Mouse (Mus musculus) heart, adult 2 months (tissue): ENCODE results near the gene Nit2. TPM values are rescaled to one million over a fixed set of nuclear protein-coding genes. Genes with fewer than 3 reads are reported as not detected.

ENCODE experiments used
- DNase-seq, 2 experiments: peaks; one replicate each; pipeline ENCODE4 v3.0.0; 2021
- H3K27ac ChIP-seq: fragments of 200-600 bp; 2 replicates; pipeline ENCODE4 v1.8.1; 2022
- H3K27me3 ChIP-seq: fragments of 200-500 bp; 2 replicates; pipeline ENCODE4 v1.6.1; 2012; ENCODE audit warnings: mild to moderate bottlenecking, low read length, inconsistent platforms, mixed read lengths; ENCODE audit not compliant: control insufficient read depth, insufficient read depth
- H3K36me3 ChIP-seq: fragments of 200-500 bp; 2 replicates; pipeline ENCODE4 v1.6.1; 2012; ENCODE audit warnings: low read length, inconsistent platforms; ENCODE audit not compliant: control insufficient read depth, insufficient read depth
- H3K4me1 ChIP-seq: fragments of 200-500 bp; 2 replicates; pipeline ENCODE4 v1.6.1; 2011; ENCODE audit warnings: low read length; ENCODE audit not compliant: control insufficient read depth, insufficient read depth
- H3K4me3 ChIP-seq: fragments of 200-600 bp; 2 replicates; pipeline ENCODE4 v1.8.1; 2022
- H3K79me2 ChIP-seq: fragments of 200-500 bp; replicated peaks from 2 replicates; pipeline ENCODE4 v1.6.1; 2012; ENCODE audit warnings: mild to moderate bottlenecking, inconsistent platforms, low read length, moderate library complexity, mixed read lengths; ENCODE audit not compliant: control insufficient read depth, insufficient read depth
- H3K9ac ChIP-seq: fragments of 200-500 bp; 2 replicates; pipeline ENCODE4 v1.6.1; 2012; ENCODE audit warnings: low read depth, mild to moderate bottlenecking, control low read depth, inconsistent platforms, low read length, mixed read lengths
- CTCF ChIP-seq: fragments of 200-600 bp; IDR thresholded peaks from 2 replicates; pipeline ENCODE4 v1.8.1; 2022; ENCODE audit warnings: antibody characterized with exemption, mild to moderate bottlenecking, moderate library complexity
- EP300 ChIP-seq: fragments of 200-500 bp; IDR thresholded peaks from 2 replicates; pipeline ENCODE4 v1.6.1; 2011; ENCODE audit warnings: low read depth, low read length, control low read depth; ENCODE audit not compliant: insufficient read depth
- POLR2A ChIP-seq: fragments of 200-500 bp; IDR thresholded peaks from 2 replicates; pipeline ENCODE4 v1.6.1; 2011; ENCODE audit warnings: mild to moderate bottlenecking, low read depth, low read length, control low read depth; ENCODE audit not compliant: insufficient read depth
- WGBS: fragments of 180-500 bp; shearing (Covaris S2); methylation state at CpG from one replicate; pipeline ENCODE4 v1.1.7; 2018; 5-methylcytosine and 5-hydroxymethylcytosine counted together
- intact Hi-C: fragments of 180-260 bp; cut with DNase I; formaldehyde crosslinking; loops from one replicate; pipeline ENCODE4 v1.15.1; 2025
- polyA plus RNA-seq: library from polyadenylated mRNA; depleted of rRNA; stranded (reverse); fragments of >200 nt; gene quantifications from 2 replicates; pipeline ENCODE4 v1.2.3, GENCODE M21; 2012
- total RNA-seq, 2 experiments: library from RNA; stranded (reverse); gene quantifications; 2 replicates each; pipeline ENCODE4 v1.2.3; 2021

Nit2 gene
- total and polyA plus RNA-seq, 3 experiments = 19.3 to 35.4 (median 27.4) TPM

GRCm38 (mm10) chr16:57168236-57168635, 1.1 kb upstream of the Nit2 start:
- intact Hi-C loops = loop anchor here (5.0 kb wide), 1 partner anchor 396 kb away; no protein-coding TSS in a partner anchor
- 82% methylated on average over 4 of the region's 4 CpGs for WGBS
- no peak for TF ChIP-seq EP300
- TF ChIP-seq POLR2A = no peak
- no peak for TF ChIP-seq CTCF
- H3K36me3 ChIP-seq = no peaks in the 10 kb centered on the region
- H3K4me3 ChIP-seq = no peak overlapping the region
- DNase-seq = no peak
- no peaks in the 10 kb centered on the region for H3K79me2 ChIP-seq
- peaks cover 2% of the 10 kb centered on the region for H3K4me1 ChIP-seq
- no peak overlapping the region for H3K9ac ChIP-seq
- H3K27me3 ChIP-seq = no peaks in the 10 kb centered on the region
- no peak overlapping the region for H3K27ac ChIP-seq

GRCm38 (mm10) chr16:57167514-57167912, 372 bp upstream of the Nit2 start:
- TF ChIP-seq CTCF (no peak), POLR2A (no peak)
- Histone ChIP-seq H3K4me1 (peaks cover 2% of the 10 kb centered on the region), H3K79me2 (no peaks in the 10 kb centered on the region), H3K27ac (peak overlapping the region; percentile 91), H3K4me3 (peak overlapping the region; percentile 57), H3K27me3 (no peaks in the 10 kb centered on the region), H3K36me3 (no peaks in the 10 kb centered on the region), H3K9ac (peak overlapping the region; percentile 44; the same call in 1 of the 2 replicates)
- intact Hi-C loops = loop anchor here (5.0 kb wide), 1 partner anchor 395 kb away; no protein-coding TSS in a partner anchor
- WGBS = 18% methylated on average over 5 of the region's 5 CpGs
- no peak for DNase-seq

GRCm38 (mm10) chr16:57166086-57166485, 1.1 kb downstream of the Nit2 start:
- Histone ChIP-seq H3K79me2 (no peaks in the 10 kb centered on the region), H3K27me3 (no peaks in the 10 kb centered on the region), H3K4me3 (peak overlapping the region; percentile 57), H3K4me1 (peaks cover 2% of the 10 kb centered on the region), H3K9ac (no peak overlapping the region), H3K36me3 (no peaks in the 10 kb centered on the region), H3K27ac (peak overlapping the region; percentile 91; the same call in 1 of the 2 replicates)
- WGBS = 65% methylated on average over 6 of the region's 6 CpGs
- intact Hi-C loops = loop anchor here (1.0 to 5.0 kb wide), 2 partner anchors 45 to 394 kb away; partner anchors contain the start of gene Tomm70a
- no peak for TF ChIP-seq POLR2A
- no peak for DNase-seq

GRCm38 (mm10) chr16:57165157-57165556, 2.0 kb downstream of the Nit2 start:
- Histone ChIP-seq H3K27ac (no peak overlapping the region), H3K4me1 (peaks cover 2% of the 10 kb centered on the region), H3K4me3 (no peak overlapping the region), H3K9ac (no peak overlapping the region), H3K27me3 (no peaks in the 10 kb centered on the region), H3K79me2 (no peaks in the 10 kb centered on the region), H3K36me3 (no peaks in the 10 kb centered on the region)
- intact Hi-C loops = loop anchor here (5.0 kb wide), 1 partner anchor 393 kb away; no protein-coding TSS in a partner anchor
- 97% methylated on average over 5 of the region's 5 CpGs for WGBS
- DNase-seq = no peak
- no peak for TF ChIP-seq POLR2A
- no peak for TF ChIP-seq EP300
- TF ChIP-seq CTCF = no peak

GRCm38 (mm10) chr16:57163694-57164093, 3.4 kb downstream of the Nit2 start:
- Histone ChIP-seq H3K79me2 (no peaks in the 10 kb centered on the region), H3K27me3 (no peaks in the 10 kb centered on the region), H3K9ac (no peak overlapping the region), H3K4me1 (peaks cover 2% of the 10 kb centered on the region), H3K27ac (no peak overlapping the region), H3K36me3 (no peaks in the 10 kb centered on the region), H3K4me3 (no peak overlapping the region)
- WGBS = 90% methylated on average over 1 of the region's 1 CpGs
- no peak for DNase-seq
- TF ChIP-seq EP300 (no peak), CTCF (no peak), POLR2A (no peak)
- intact Hi-C loops = no loop called here

GRCm38 (mm10) chr16:57162841-57163240, 4.3 kb downstream of the Nit2 start:
- intact Hi-C loops = no loop called here

More at GRCm38 (mm10) chr16:57162841-57163240, 4.3 kb downstream of the Nit2 start:
- Histone ChIP-seq H3K79me2 (no peaks in the 10 kb centered on the region), H3K36me3 (no peaks in the 10 kb centered on the region), H3K27me3 (no peaks in the 10 kb centered on the region), H3K4me3 (no peak overlapping the region), H3K27ac (no peak overlapping the region), H3K4me1 (peaks cover 2% of the 10 kb centered on the region), H3K9ac (no peak overlapping the region)
- DNase-seq = no peak
- TF ChIP-seq POLR2A = no peak
- no peak for TF ChIP-seq CTCF
- TF ChIP-seq EP300 = no peak
- 86% methylated on average over 5 of the region's 5 CpGs for WGBS
